Mouse (Mus musculus) pancreas, adult 10 weeks (tissue): ENCODE data around the gene Gm9945. TPM values are rescaled to one million over a fixed set of nuclear protein-coding genes. Genes with fewer than 3 reads are reported as not detected.

Experiments used
- polyA plus RNA-seq: library from polyadenylated mRNA; stranded (reverse); fragments of 350-450 nt; fragmentation: Illumina TruSeq; extraction: RNeasy Lipid Tissue Mini Kit (QIAGEN cat#74804); gene quantifications from one replicate; pipeline ENCODE4 v1.2.3, GENCODE M21; 2015; ENCODE audit warnings: low read depth, low replicate concordance; ENCODE audit not compliant: insufficient read depth

Gene Gm9945
- polyA plus RNA-seq, result not detected

GRCm38 (mm10) chr11:53479783-53480301 lies at the start of gene Gm9945, which contains the start of gene Sowaha:
TSS of gene Gm9945 (plus strand) at chr11:53480166.
TSS of gene Sowaha (minus strand) at chr11:53480274.

GRCm38 (mm10) chr11:53430670-53431346 lies 49.2 kb upstream of the Gm9945 start, which contains the start of the genes Uqcrq and Gdf9:
TSS of gene Uqcrq (minus strand) at chr11:53430831.
TSS of gene Gdf9 (plus strand) at chr11:53431023.

GRCm38 (mm10) chr11:53456474-53457371 lies 23.2 kb upstream of the Gm9945 start, which contains the start of the genes Gm10447 and Shroom1:
TSS of gene Gm10447 (minus strand) at chr11:53457110.
TSS of gene Shroom1 (plus strand) at chr11:53457205.

GRCm38 (mm10) chr11:53469968-53470695 lies 9.8 kb upstream of the Gm9945 start, which contains the start of gene Gm9837:
TSS of gene Gm9837 (minus strand) at chr11:53470479.

GRCm38 (mm10) chr11:53519207-53520121 lies 39.5 kb downstream of the Gm9945 start, which contains the start of gene Sept8:
TSS of gene Sept8 (plus strand) at chr11:53519257.

Other genes with a start within 250 kb of the Gm9945 start
- 17.9 TPM for gene Hspa4, start 179.7 kb upstream of the Gm9945 start, polyA plus RNA-seq
- gene Zcchc10, start 155.5 kb upstream of the Gm9945 start, polyA plus RNA-seq, result 2.5 TPM
- 8.0 TPM for gene Aff4, start 129.3 kb upstream of the Gm9945 start, polyA plus RNA-seq
- gene Leap2, start 57.0 kb upstream of the Gm9945 start, polyA plus RNA-seq, result not detected
- 207 TPM for gene Uqcrq, start 49.3 kb upstream of the Gm9945 start, polyA plus RNA-seq
- gene Gdf9, start 49.1 kb upstream of the Gm9945 start, polyA plus RNA-seq, result not detected
- not detected for gene Gm10447, start 23.1 kb upstream of the Gm9945 start, polyA plus RNA-seq
- gene Shroom1, start 23.0 kb upstream of the Gm9945 start, polyA plus RNA-seq, result 3.4 TPM
- gene Gm9837, start 9.7 kb upstream of the Gm9945 start, polyA plus RNA-seq, result not detected
- 0.20 TPM for gene Sowaha, start 108 bp downstream of the Gm9945 start, polyA plus RNA-seq
- 14.3 TPM for gene Sept8, start 39.1 kb downstream of the Gm9945 start, polyA plus RNA-seq
- 4.1 TPM for gene Kif3a, start 87.2 kb downstream of the Gm9945 start, polyA plus RNA-seq
- gene Il4, start 138.5 kb downstream of the Gm9945 start, polyA plus RNA-seq, result not detected
- not detected for gene Il13, start 154.5 kb downstream of the Gm9945 start, polyA plus RNA-seq
- 3.0 TPM for gene Rad50, start 227.2 kb downstream of the Gm9945 start, polyA plus RNA-seq
- not detected for gene Il5, start 240.6 kb downstream of the Gm9945 start, polyA plus RNA-seq